Comparison of ENCODE assay signal across 9 mouse cellular contexts in genomic region chr14:120373026-120374024, GRCm38 (mm10).
DNase-seq lines count a peak whose midpoint lies in the region; ATAC-seq and TF ChIP-seq lines count a peak whose summit lies in the region.
"Had no signal": no experiment of that assay in that cellular context is flagged by ENCODE, and none has a peak within 500 bp of the region (broad histone marks: within the 10 kb centered on the region; RNA-seq: fewer than 3 reads in every experiment).

No protein-coding gene starts in this region.

- DNase-seq in embryo, embryonic 10 days (ENCODE audit: low spot score) = peak; percentile 49
- no peak for DNase-seq in embryo, embryonic 10.5 days (ENCODE audit: low spot score)
- peak in 1 of 2 experiments; percentile 44 for DNase-seq in layer of hippocampus, adult 2 months (ENCODE audit: low spot score in 2 of 2)
- no peak for DNase-seq in layer of hippocampus, adult 9-10 months (ENCODE audit: low spot score)
- DNase-seq in embryo, embryonic 11 days = peak; percentile 35
- no peak for DNase-seq in testis, postnatal 14 days (ENCODE audit: low spot score)
- no peak for DNase-seq in thymus, postnatal 36 days
- DNase-seq: gastrocnemius, postnatal 10 days had no signal

- TF ChIP-seq CTCF in layer of hippocampus, adult 2 months (conservative IDR thresholded peaks at IDR 0.05) = no peak

- WGBS in limb, embryonic 15.5 days = 27% methylated on average over 11 of the region's 11 CpGs

- H3K27ac ChIP-seq in layer of hippocampus, adult 2 months = peak overlapping the region; percentile 56; the same call in 1 of the 2 replicates
- H3K27ac ChIP-seq in limb, embryonic 15.5 days = peak overlapping the region; percentile 69

- 0 out of 2 replicates have a peak, but pooled peaks cover 6% of the 10 kb centered on the region for H3K36me3 ChIP-seq in limb, embryonic 15.5 days

- H3K9me3 ChIP-seq in limb, embryonic 15.5 days = no peaks in the 10 kb centered on the region

- no peaks in the 10 kb centered on the region for H3K27me3 ChIP-seq in limb, embryonic 15.5 days

- no peak overlapping the region for H3K4me2 ChIP-seq in limb, embryonic 15.5 days

- H3K4me1 ChIP-seq in limb, embryonic 15.5 days = peaks cover 70% of the 10 kb centered on the region

- peak; percentile 38; the same call in 1 of the 2 replicates for ATAC-seq in limb, embryonic 15.5 days (ENCODE audit: insufficient number of reproducible peaks, low FRiP score, low TSS enrichment, low read depth)

- no peak overlapping the region for H3K9ac ChIP-seq in limb, embryonic 15.5 days

- no peak overlapping the region for H3K4me3 ChIP-seq in layer of hippocampus, adult 2 months
- H3K4me3 ChIP-seq in limb, embryonic 15.5 days = no peak overlapping the region

Comparison
In these comparisons a context has a peak if more than half of its experiments do, and no peak if none do; other contexts are left out.
1. DNase-seq: peak in embryo, embryonic 10 days (single experiment) and embryo, embryonic 11 days (single experiment); none in embryo, embryonic 10.5 days (single experiment), layer of hippocampus, adult 9-10 months (single experiment), testis, postnatal 14 days (single experiment) and thymus, postnatal 36 days (0 of 2).